Mouse (Mus musculus) CH12.LX (cell line): ENCODE measurements around the gene Msx1. TPM values are rescaled to one million over a fixed set of nuclear protein-coding genes. Genes with fewer than 3 reads are reported as not detected.

Source experiments
- DNase-seq: peaks from one replicate; pipeline ENCODE4 v3.0.0-alpha.2; 2013; ENCODE audit errors: extremely low read depth
- H3K27ac ChIP-seq: 2 replicates; pipeline ENCODE4 v1.5.1; 2012; ENCODE audit warnings: low read depth, mild to moderate bottlenecking, control low read depth, moderate library complexity; ENCODE audit not compliant: insufficient read depth
- H3K27me3 ChIP-seq: replicated peaks from 2 replicates; pipeline ENCODE3; 2012; ENCODE audit warnings: inconsistent platforms
- H3K36me3 ChIP-seq, 2 experiments: replicated peaks in 1 of 2; 2 replicates each; pipeline versions ENCODE3 to v1.6.1; 2012; ENCODE audit warnings: inconsistent platforms in 1 of 2, low read length in 1 of 2, mild to moderate bottlenecking in 1 of 2, mixed read lengths in 1 of 2, moderate library complexity in 1 of 2; ENCODE audit not compliant: control insufficient read depth in 1 of 2, insufficient read depth in 1 of 2
- H3K4me1 ChIP-seq, 2 experiments: 2 replicates each; pipeline ENCODE4 v1.6.1; 2012; ENCODE audit warnings: inconsistent platforms in 1 of 2, moderate library complexity in 1 of 2; ENCODE audit not compliant: insufficient read depth in 2 of 2, control insufficient read depth in 1 of 2
- H3K4me2 ChIP-seq: 2 replicates; pipeline ENCODE4 v1.6.1; 2012; ENCODE audit warnings: low read depth, mild to moderate bottlenecking, control low read depth; ENCODE audit not compliant: poor library complexity, insufficient read depth, severe bottlenecking
- H3K4me3 ChIP-seq, 3 experiments: fragments of 150-350 bp in 1 of 3; sonication (generic) in 1 of 3; replicated peaks in 1 of 3; 2 replicates each; pipeline versions ENCODE3 to v1.5.1; 2011 to 2012; ENCODE audit warnings: low read depth in 2 of 3, low read length in 2 of 3, mild to moderate bottlenecking in 2 of 3, moderate library complexity in 2 of 3, control low read depth in 1 of 3, improper control_type of control experiment in 1 of 3, inconsistent platforms in 1 of 3, mixed read lengths in 1 of 3; ENCODE audit not compliant: poor library complexity in 1 of 3
- H3K79me2 ChIP-seq: replicated peaks from 2 replicates; pipeline ENCODE4 v1.6.1; 2012; ENCODE audit warnings: mild to moderate bottlenecking, moderate library complexity; ENCODE audit not compliant: control insufficient read depth, poor library complexity, insufficient read depth, severe bottlenecking; ENCODE audit errors: extremely low read depth
- H3K9ac ChIP-seq: 2 replicates; pipeline ENCODE4 v1.6.1; 2012; ENCODE audit warnings: low read depth, mild to moderate bottlenecking, control low read depth, moderate library complexity; ENCODE audit not compliant: insufficient read depth
- H3K9me3 ChIP-seq: replicated peaks from 2 replicates; pipeline ENCODE3; 2012; ENCODE audit warnings: low read length, inconsistent platforms, mixed read lengths
- BHLHE40 ChIP-seq: IDR thresholded peaks from 2 replicates; pipeline ENCODE4 v1.6.1; 2011; ENCODE audit warnings: mild to moderate bottlenecking, low read depth, low read length, improper control_type of control experiment
- CHD1 ChIP-seq: IDR thresholded peaks from 2 replicates; pipeline ENCODE4 v1.6.1; 2012; ENCODE audit warnings: low read depth, low read length, improper control_type of control experiment, inconsistent platforms
- CHD2 ChIP-seq: IDR thresholded peaks from 2 replicates; pipeline ENCODE4 v1.6.1; 2011; ENCODE audit warnings: low read length, improper control_type of control experiment
- CTCF ChIP-seq, 2 experiments: IDR thresholded peaks in 1 of 2; conservative IDR thresholded peaks in 1 of 2; 2 replicates each; pipeline ENCODE4 v1.5.1; 2011 to 2012; ENCODE audit warnings: low read depth in 2 of 2, low read length in 2 of 2, improper control_type of control experiment in 1 of 2, inconsistent platforms in 1 of 2, mild to moderate bottlenecking in 1 of 2, moderate library complexity in 1 of 2
- E2F4 ChIP-seq: IDR thresholded peaks from 2 replicates; pipeline ENCODE4 v1.6.1; 2011; ENCODE audit warnings: low read depth, low read length, improper control_type of control experiment; ENCODE audit not compliant: insufficient replicate concordance
- ELF1 ChIP-seq: IDR thresholded peaks from 2 replicates; pipeline ENCODE4 v1.6.1; 2014; ENCODE audit warnings: low read depth, mild to moderate bottlenecking, inconsistent platforms, low read length, improper control_type of control experiment
- EP300 ChIP-seq: IDR thresholded peaks from 2 replicates; pipeline ENCODE4 v1.6.1; 2011; ENCODE audit warnings: low read length, improper control_type of control experiment
- HCFC1 ChIP-seq: IDR thresholded peaks from 2 replicates; pipeline ENCODE4 v1.6.1; 2012; ENCODE audit warnings: low read depth, mild to moderate bottlenecking, inconsistent platforms, low read length, improper control_type of control experiment
- IRF4 ChIP-seq: IDR thresholded peaks from 2 replicates; pipeline ENCODE4 v1.6.1; 2014; ENCODE audit warnings: low read depth, mild to moderate bottlenecking, inconsistent platforms, low read length, improper control_type of control experiment
- JUN ChIP-seq: IDR thresholded peaks from 2 replicates; pipeline ENCODE4 v1.6.1; 2011; ENCODE audit warnings: low read depth, mild to moderate bottlenecking, low read length, improper control_type of control experiment, moderate library complexity; ENCODE audit not compliant: insufficient read depth
- JUND ChIP-seq: conservative IDR thresholded peaks from 2 replicates; pipeline ENCODE4 v1.6.1; 2011; ENCODE audit warnings: low read depth, low read length, improper control_type of control experiment
- KAT2A ChIP-seq: IDR thresholded peaks from 2 replicates; pipeline ENCODE4 v1.6.1; 2012; ENCODE audit warnings: low read length, improper control_type of control experiment, inconsistent platforms; ENCODE audit not compliant: insufficient replicate concordance
- MAX ChIP-seq: IDR thresholded peaks from 2 replicates; pipeline ENCODE4 v1.6.1; 2011; ENCODE audit warnings: low read length, improper control_type of control experiment
- MEF2A ChIP-seq: IDR thresholded peaks from 2 replicates; pipeline ENCODE4 v1.6.1; 2014; ENCODE audit warnings: low read depth, mild to moderate bottlenecking, inconsistent platforms, low read length, improper control_type of control experiment, borderline replicate concordance
- NRF1 ChIP-seq: IDR thresholded peaks from 2 replicates; pipeline ENCODE4 v1.6.1; 2014; ENCODE audit warnings: low read depth, mild to moderate bottlenecking, inconsistent platforms, low read length, improper control_type of control experiment, moderate library complexity
- POLR2A ChIP-seq: IDR thresholded peaks from 2 replicates; pipeline ENCODE4 v1.6.1; 2011; ENCODE audit warnings: low read depth, mild to moderate bottlenecking, improper control_type of control experiment, low read length
- RAD21 ChIP-seq: IDR thresholded peaks from 2 replicates; pipeline ENCODE4 v1.6.1; 2011; ENCODE audit warnings: low read depth, mild to moderate bottlenecking, low read length, improper control_type of control experiment, moderate library complexity
- RCOR1 ChIP-seq: conservative IDR thresholded peaks from 2 replicates; pipeline ENCODE4 v1.6.1; 2012; ENCODE audit warnings: low read depth, mild to moderate bottlenecking, inconsistent platforms, low read length, improper control_type of control experiment
- SMC3 ChIP-seq: IDR thresholded peaks from 2 replicates; pipeline ENCODE4 v1.6.1; 2011; ENCODE audit warnings: low read depth, low read length, improper control_type of control experiment
- TBP ChIP-seq: conservative IDR thresholded peaks from 2 replicates; pipeline ENCODE4 v1.6.1; 2011; ENCODE audit warnings: low read depth, low read length, improper control_type of control experiment
- USF2 ChIP-seq: conservative IDR thresholded peaks from 2 replicates; pipeline ENCODE4 v1.6.1; 2011; ENCODE audit warnings: low read depth, low read length, improper control_type of control experiment
- ZC3H11A ChIP-seq: IDR thresholded peaks from 2 replicates; pipeline ENCODE4 v1.6.1; 2012; ENCODE audit warnings: low read depth, mild to moderate bottlenecking, inconsistent platforms, low read length, improper control_type of control experiment
- ZKSCAN1 ChIP-seq: IDR thresholded peaks from 2 replicates; pipeline ENCODE4 v1.6.1; 2012; ENCODE audit warnings: low read depth, inconsistent platforms, low read length, improper control_type of control experiment, borderline replicate concordance
- ZMIZ1 ChIP-seq: IDR thresholded peaks from 2 replicates; pipeline ENCODE4 v1.6.1; 2012; ENCODE audit warnings: low read depth, mild to moderate bottlenecking, inconsistent platforms, low read length, improper control_type of control experiment
- ZNF384 ChIP-seq: IDR thresholded peaks from 2 replicates; pipeline ENCODE4 v1.6.1; 2012; ENCODE audit warnings: low read depth, low read length, improper control_type of control experiment, inconsistent platforms
- dilution Hi-C: fragments of 300-500 bp; cut with MboI; formaldehyde crosslinking; loops from 2 replicates; pipeline ENCODE4 v1.14.3; 2020; ENCODE audit warnings: low sequenced_read_pairs; ENCODE audit not compliant: extremely low pct_unique_long_range_greater_than_20kb, extremely low pct_ligation_motif_present
- in situ Hi-C: fragments of 300-500 bp; cut with MboI; formaldehyde crosslinking; loops from 3 replicates; pipeline ENCODE4 v1.14.3; 2019; ENCODE audit warnings: low sequenced_read_pairs, low pct_ligation_motif_present, low pct_unique_long_range_greater_than_20kb, mixed read lengths
- polyA plus RNA-seq: library from polyadenylated mRNA; unstranded; fragments of >175 nt; gene quantifications from 2 replicates; pipeline ENCODE4 v1.2.1, GENCODE M21; 2012; ENCODE audit warnings: low read depth; ENCODE audit not compliant: insufficient read length
- total RNA-seq, 2 experiments: library from RNA; depleted of rRNA; stranded (reverse); fragments of 300-350 nt in 1 of 2; fragments of >200 nt in 1 of 2; gene quantifications; 2 replicates each; pipeline ENCODE4 v1.2.3; 2012 to 2014

The Msx1 gene
- total and polyA plus RNA-seq, 3 experiments: not detected

DNA sequence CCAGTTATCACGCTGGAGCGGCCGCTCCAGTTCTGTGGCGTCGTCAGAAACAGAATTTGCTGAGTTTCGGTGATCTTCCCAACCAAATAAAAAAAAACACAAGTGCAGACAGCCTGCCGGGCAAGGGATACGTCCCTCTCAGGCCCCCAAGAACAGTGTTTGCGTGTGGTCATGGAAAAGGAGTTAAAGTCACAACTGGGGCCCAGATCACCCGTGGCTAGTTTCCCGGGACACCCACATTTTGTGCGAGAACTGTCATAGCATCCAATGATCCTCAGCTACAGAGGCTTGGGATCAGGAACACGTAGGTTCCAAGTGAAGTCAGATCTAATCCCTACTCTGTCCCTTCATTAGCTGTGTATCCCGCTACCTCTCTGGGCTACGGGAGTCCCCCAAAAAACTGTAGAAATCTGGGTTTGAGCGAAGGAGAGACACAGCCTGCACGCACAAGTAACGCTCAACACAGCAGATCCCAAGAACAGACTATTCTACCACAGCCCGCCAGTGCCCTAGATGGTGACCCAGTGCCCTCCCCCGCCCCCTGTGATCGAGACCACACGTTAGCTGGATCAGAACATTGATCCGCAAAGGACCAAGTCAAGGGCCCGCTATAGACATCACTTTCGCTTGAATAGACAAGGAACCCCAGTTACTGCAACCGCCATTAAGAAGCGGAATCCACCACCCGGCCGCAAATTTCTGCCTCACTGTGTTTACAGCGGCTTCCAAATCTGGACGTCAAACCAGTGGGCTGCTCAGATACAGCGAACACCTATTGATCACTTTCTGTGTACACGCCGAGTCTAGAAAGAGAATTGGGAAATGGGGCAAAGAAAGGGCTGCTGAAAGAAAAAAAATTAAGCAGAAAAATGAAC lies 6.5 kb downstream of the Msx1 start:
- Histone ChIP-seq H3K27me3 (peaks cover 3% of the 10 kb centered on the region), H3K9me3 (peaks cover 48% of the 10 kb centered on the region), H3K79me2 (no peaks in the 10 kb centered on the region), H3K4me1 (peaks cover 0 to 11% of the 10 kb centered on the region in 2 experiments; a peak in 2 of 4 replicates), H3K27ac (no peak overlapping the region), H3K4me3 (no peak overlapping the region), H3K36me3 (no peaks in the 10 kb centered on the region), H3K9ac (no peak overlapping the region), H3K4me2 (no peak overlapping the region)
- no peak for DNase-seq
- dilution Hi-C loops (no loop called here), in situ Hi-C loops (no loop called here)
- TF ChIP-seq E2F4: no peak
- TF ChIP-seq CTCF (conservative IDR thresholded peaks at IDR 0.05 in 1 of 2, IDR thresholded peaks at IDR 0.05 in 1 of 2; ENCODE audit: low read depth in 2 of 2, low read length in 2 of 2): no peak
- no peak for TF ChIP-seq IRF4
- no peak for TF ChIP-seq USF2
- no peak for TF ChIP-seq JUN
- no peak for TF ChIP-seq RCOR1
- TF ChIP-seq EP300: no peak
- no peak for TF ChIP-seq ZC3H11A
- TF ChIP-seq MEF2A: no peak
- TF ChIP-seq NRF1: no peak
- TF ChIP-seq ELF1: no peak
- TF ChIP-seq MAX: no peak

DNA sequence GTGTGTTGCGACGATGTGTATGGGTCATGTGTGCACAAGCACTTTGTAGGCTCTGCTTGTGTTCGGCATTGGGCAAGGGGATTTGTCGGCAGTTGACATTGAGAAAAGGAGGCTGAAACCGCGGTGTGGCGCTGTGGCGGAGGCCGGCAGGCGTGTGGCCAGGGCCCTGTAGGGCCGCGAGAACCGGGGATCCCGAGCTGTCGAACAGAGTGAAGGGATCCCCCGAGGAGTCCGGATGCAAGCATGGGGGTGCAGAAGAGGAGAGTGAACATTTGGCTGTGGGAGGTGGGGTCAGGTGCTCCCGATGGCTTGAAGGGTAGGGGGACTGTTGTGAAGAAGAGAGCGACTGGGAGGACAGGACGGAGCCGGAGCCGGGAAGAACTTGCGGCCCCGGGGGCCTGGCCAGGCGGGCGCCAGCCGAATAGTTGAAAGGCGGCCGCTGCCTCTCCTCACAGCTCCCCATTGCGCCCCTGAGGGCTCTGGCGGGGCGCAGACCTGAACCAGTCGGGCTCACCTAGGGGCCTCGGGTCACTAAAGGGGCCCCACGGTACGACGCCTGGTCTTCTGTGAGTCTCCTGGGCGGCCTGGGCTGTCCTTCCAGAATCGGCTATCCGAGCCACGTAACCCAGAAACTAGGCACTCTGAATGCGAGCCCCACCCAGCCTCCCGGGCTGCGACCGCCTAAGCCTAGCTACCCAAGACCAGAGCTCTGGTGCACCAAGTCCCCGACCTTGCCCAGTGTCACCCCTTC lies 7.3 kb downstream of the Msx1 start:
- H3K9ac ChIP-seq: no peak overlapping the region
- no peak overlapping the region for H3K27ac ChIP-seq
- H3K79me2 ChIP-seq: no peaks in the 10 kb centered on the region
- DNase-seq: no peak
- H3K36me3 ChIP-seq: no peaks in the 10 kb centered on the region
- no peak overlapping the region for H3K4me2 ChIP-seq
- no peak for TF ChIP-seq ZMIZ1
- no peak for TF ChIP-seq BHLHE40
- TF ChIP-seq MEF2A: no peak
- TF ChIP-seq CHD1: no peak
- TF ChIP-seq CTCF (conservative IDR thresholded peaks at IDR 0.05 in 1 of 2, IDR thresholded peaks at IDR 0.05 in 1 of 2; ENCODE audit: low read depth in 2 of 2, low read length in 2 of 2): no peak
- TF ChIP-seq JUND: no peak
- no peak for TF ChIP-seq TBP
- TF ChIP-seq RAD21: no peak
- no peak for TF ChIP-seq ZKSCAN1
- no peak for TF ChIP-seq USF2
- TF ChIP-seq POLR2A: no peak
- TF ChIP-seq EP300: no peak
- TF ChIP-seq CHD2: no peak
- TF ChIP-seq HCFC1: no peak
- no peak for TF ChIP-seq SMC3
- no peak for TF ChIP-seq E2F4
- no peak for TF ChIP-seq KAT2A
- TF ChIP-seq ELF1: no peak
- no peak for TF ChIP-seq ZNF384
- peaks cover 43% of the 10 kb centered on the region for H3K9me3 ChIP-seq
- in situ Hi-C loops: no loop called here
- peaks cover 0 to 11% of the 10 kb centered on the region in 2 experiments; a peak in 2 of 4 replicates for H3K4me1 ChIP-seq
- H3K27me3 ChIP-seq: peaks cover 3% of the 10 kb centered on the region
- H3K4me3 ChIP-seq: no peak overlapping the region
- dilution Hi-C loops: no loop called here
